Mouse (Mus musculus) kidney, embryonic 16.5 days (tissue): ENCODE measurements around the gene Slc39a12. TPM values are rescaled to one million over a fixed set of nuclear protein-coding genes. Genes with fewer than 3 reads are reported as not detected.

Source experiments
- ATAC-seq: fragments of 200-750 bp; cut with Nextera tagmentation; 2 replicates; pipeline ENCODE4 v1.8.0; 2017; ENCODE audit warnings: moderate TSS enrichment; ENCODE audit not compliant: low FRiP score, low TSS enrichment
- H3K27ac ChIP-seq: fragments of 300-500 bp; sonication (generic); 2 replicates; pipeline ENCODE4 v1.5.1; 2014; ENCODE audit warnings: low read length
- H3K27me3 ChIP-seq: fragments of 300-500 bp; sonication (generic); 2 replicates; pipeline ENCODE4 v1.6.1; 2014; ENCODE audit warnings: low read length, control low read depth, mixed read lengths; ENCODE audit not compliant: insufficient read depth
- H3K36me3 ChIP-seq: fragments of 300-500 bp; sonication (generic); 2 replicates; pipeline ENCODE4 v1.6.1; 2014; ENCODE audit warnings: low read length, control low read depth, mixed read lengths; ENCODE audit not compliant: insufficient read depth
- H3K4me1 ChIP-seq: fragments of 300-500 bp; sonication (generic); 2 replicates; pipeline ENCODE4 v1.6.1; 2014; ENCODE audit warnings: low read length, control low read depth, mixed read lengths; ENCODE audit not compliant: insufficient read depth
- H3K4me2 ChIP-seq: fragments of 300-500 bp; sonication (generic); replicated peaks from 2 replicates; pipeline ENCODE4 v1.6.1; 2014; ENCODE audit warnings: low read depth, low read length
- H3K4me3 ChIP-seq: fragments of 300-500 bp; sonication (generic); 2 replicates; pipeline ENCODE4 v1.5.1; 2014; ENCODE audit warnings: mild to moderate bottlenecking, low read length
- H3K9ac ChIP-seq: fragments of 300-500 bp; sonication (generic); replicated peaks from 2 replicates; pipeline ENCODE4 v1.6.1; 2014; ENCODE audit warnings: low read length
- H3K9me3 ChIP-seq: fragments of 300-500 bp; sonication (generic); 2 replicates; pipeline ENCODE4 v1.6.1; 2016; ENCODE audit warnings: low read length, control low read depth
- WGBS: fragments of 180-500 bp; shearing (Covaris S2); extraction: QIAGEN DNeasy Blood & Tissue Kit; methylation state at CpG from one replicate; pipeline ENCODE4 v1.1.7; 2014; 5-methylcytosine and 5-hydroxymethylcytosine counted together
- polyA plus RNA-seq: library from polyadenylated mRNA; unstranded; fragments of >200 nt; fragmentation: Nextera tagmentation; extraction: Ambion mirVana; gene quantifications from 2 replicates; pipeline ENCODE4 v1.2.1, GENCODE M21; 2015

The Slc39a12 gene
- not detected in 2 replicates for polyA plus RNA-seq

DNA sequence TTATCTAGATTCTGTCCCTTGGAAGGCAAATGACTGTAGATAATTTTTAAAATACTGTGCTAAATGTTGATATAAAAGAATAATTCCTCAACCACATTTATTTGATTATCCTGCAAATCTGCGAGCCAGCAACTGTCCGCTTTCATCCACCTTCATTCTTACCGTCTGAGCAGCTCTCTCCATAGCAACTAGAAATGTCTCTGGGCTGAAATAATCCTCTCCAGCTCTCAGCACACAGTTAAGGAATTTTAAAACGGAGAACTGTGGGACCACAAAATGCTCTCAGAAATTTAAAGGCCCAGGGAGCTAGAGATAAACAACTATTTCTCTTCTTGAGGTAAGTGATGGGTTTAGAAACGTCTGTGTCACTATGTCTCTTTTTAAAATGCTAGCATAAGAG is at the start of gene Slc39a12:
Slc39a12 (plus strand) TSS at position 155 of the 400 bp plus-strand sequence.
- no peak within 1 kb of the TSS for H3K9ac ChIP-seq
- no peak for ATAC-seq
- no peak within 1 kb of the TSS for H3K27ac ChIP-seq
- H3K4me1 ChIP-seq = no peaks in the 10 kb centered on the region
- no peaks in the 10 kb centered on the region for H3K36me3 ChIP-seq
- no peak within 1 kb of the TSS for H3K4me3 ChIP-seq
- H3K9me3 ChIP-seq = no peaks in the 10 kb centered on the region
- 54% methylated on average over 5 of the region's 5 CpGs for WGBS
- no peak within 1 kb of the TSS for H3K4me2 ChIP-seq
- no peaks in the 10 kb centered on the region for H3K27me3 ChIP-seq

DNA sequence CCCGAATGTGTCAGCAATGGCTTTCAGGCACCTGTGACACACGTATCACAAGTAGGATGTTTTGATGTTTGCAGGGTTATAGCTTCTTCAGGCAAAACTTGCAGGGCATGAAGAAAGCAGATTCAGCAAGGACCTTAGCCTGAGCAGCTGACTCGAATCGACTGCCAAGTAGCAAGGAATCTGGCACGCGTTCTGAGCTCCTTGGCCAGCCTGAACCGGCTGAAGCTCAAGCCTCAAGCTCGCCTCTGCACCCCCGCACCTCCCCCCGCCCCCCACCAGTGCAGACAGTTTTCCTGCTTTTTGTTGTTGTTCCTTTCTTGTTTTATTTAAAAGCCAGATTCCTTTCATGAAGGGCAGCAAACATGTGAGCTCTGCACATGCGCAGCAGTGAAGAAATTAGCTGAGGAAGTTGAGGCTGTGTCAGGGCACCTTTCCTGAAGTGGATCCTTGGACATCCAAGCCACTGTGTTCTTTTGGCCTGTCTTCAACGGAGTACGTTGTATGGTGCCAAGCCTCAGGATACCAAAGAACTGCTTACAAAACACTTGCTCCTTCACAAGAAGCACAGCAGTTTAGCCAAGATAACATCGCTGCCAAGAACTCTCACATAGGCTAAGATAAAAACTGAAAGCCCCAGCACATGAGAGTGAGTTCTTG is 46.3 kb upstream of the Slc39a12 start:
- WGBS = 63% methylated on average over 14 of the region's 14 CpGs
- Histone ChIP-seq H3K4me3 (no peak overlapping the region), H3K9ac (no peak overlapping the region), H3K27ac (no peak overlapping the region; the same call in 1 of the 2 replicates), H3K9me3 (no peaks in the 10 kb centered on the region; the same call in 1 of the 2 replicates), H3K36me3 (no peaks in the 10 kb centered on the region), H3K4me1 (peaks cover 7% of the 10 kb centered on the region), H3K27me3 (no peaks in the 10 kb centered on the region), H3K4me2 (0 out of 2 replicates have a peak overlapping the region, but pooled peaks have one; percentile 13)
- ATAC-seq = peak; percentile 90; the same call in 1 of the 2 replicates

DNA sequence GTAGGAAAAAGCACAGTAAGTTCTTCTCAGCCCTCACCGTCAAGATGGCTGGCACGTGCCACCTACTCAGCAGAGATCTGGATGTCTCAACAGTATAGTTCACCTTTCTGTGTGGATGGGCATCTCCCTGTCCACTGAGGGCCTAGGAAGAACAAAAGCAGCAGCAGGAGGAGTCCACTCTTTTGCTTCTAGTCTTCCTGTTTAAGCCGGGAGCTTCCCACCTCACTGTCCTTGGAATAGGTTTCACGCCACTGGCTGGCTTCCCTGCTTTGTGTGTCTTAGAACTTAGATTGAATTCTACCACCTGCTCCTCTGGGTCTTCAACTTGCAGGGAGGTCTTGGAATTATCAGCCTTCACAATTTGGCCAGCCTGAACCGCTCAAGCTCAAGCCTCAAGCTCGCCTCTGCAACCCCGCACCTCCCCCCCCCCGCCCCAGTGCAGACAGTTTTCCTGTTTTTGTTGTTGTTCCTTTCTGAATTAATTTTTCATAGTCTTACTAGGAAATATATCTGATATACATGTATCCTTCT is 45.7 kb upstream of the Slc39a12 start:
- Histone ChIP-seq H3K36me3 (no peaks in the 10 kb centered on the region), H3K4me2 (no peak overlapping the region), H3K9ac (no peak overlapping the region), H3K9me3 (no peaks in the 10 kb centered on the region; the same call in 1 of the 2 replicates), H3K27ac (no peak overlapping the region; the same call in 1 of the 2 replicates), H3K4me1 (peaks cover 7% of the 10 kb centered on the region), H3K27me3 (no peaks in the 10 kb centered on the region), H3K4me3 (no peak overlapping the region)
- ATAC-seq = no peak; the same call in 1 of the 2 replicates
- 76% methylated on average over 7 of the region's 8 CpGs for WGBS

DNA sequence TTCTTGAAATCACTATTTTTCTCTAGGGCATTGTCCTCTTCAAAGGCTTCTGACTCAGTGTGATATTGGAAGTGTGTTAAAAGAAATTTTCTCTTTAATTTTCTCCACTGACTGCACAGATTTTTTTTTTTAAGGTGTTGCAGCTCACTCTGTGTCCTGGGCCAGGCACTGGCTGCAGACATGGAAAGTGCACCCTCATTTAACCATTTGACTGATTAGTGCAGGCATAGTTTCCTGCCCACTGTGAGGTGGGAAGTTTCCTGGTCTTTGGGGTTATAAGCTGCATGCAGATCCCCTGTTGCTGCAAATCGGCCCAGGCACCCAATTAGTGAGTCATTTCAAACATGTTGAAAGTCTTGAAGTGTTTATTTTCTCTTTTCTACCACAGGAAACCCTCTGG is 740 bp downstream of the Slc39a12 start:
- no peak overlapping the region for H3K27ac ChIP-seq
- no peak overlapping the region for H3K9ac ChIP-seq
- 9% methylated on average over 1 of the region's 1 CpGs for WGBS
- no peaks in the 10 kb centered on the region for H3K27me3 ChIP-seq
- no peaks in the 10 kb centered on the region for H3K9me3 ChIP-seq
- H3K36me3 ChIP-seq = no peaks in the 10 kb centered on the region
- no peak for ATAC-seq
- no peaks in the 10 kb centered on the region for H3K4me1 ChIP-seq
- no peak overlapping the region for H3K4me3 ChIP-seq
- no peak overlapping the region for H3K4me2 ChIP-seq

DNA sequence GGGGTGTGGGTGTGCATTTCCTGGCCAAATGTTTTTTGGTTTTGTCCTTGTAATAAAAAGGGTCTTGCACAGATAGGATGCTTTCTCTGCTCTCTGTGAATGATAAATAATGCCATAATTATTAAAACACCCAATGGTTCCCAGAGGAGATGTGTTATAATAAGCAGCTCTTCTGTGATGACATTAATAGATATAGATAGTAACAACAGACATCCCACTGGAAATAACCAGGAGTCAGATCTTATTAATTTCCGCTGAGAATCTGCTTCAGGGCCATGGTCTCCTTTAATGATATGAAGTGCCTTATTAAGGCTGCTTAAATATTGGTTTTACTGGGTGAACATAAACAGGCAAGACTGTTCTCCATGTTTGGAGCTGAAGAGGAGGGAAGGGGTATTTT is 2.8 kb downstream of the Slc39a12 start:
- no peak overlapping the region for H3K4me3 ChIP-seq
- 83% methylated on average over 1 of the region's 1 CpGs for WGBS
- no peak for ATAC-seq
- H3K27ac ChIP-seq = no peak overlapping the region
- H3K9me3 ChIP-seq = no peaks in the 10 kb centered on the region
- no peak overlapping the region for H3K9ac ChIP-seq
- H3K36me3 ChIP-seq = no peaks in the 10 kb centered on the region
- H3K4me1 ChIP-seq = no peaks in the 10 kb centered on the region
- H3K27me3 ChIP-seq = no peaks in the 10 kb centered on the region
- H3K4me2 ChIP-seq = no peak overlapping the region

DNA sequence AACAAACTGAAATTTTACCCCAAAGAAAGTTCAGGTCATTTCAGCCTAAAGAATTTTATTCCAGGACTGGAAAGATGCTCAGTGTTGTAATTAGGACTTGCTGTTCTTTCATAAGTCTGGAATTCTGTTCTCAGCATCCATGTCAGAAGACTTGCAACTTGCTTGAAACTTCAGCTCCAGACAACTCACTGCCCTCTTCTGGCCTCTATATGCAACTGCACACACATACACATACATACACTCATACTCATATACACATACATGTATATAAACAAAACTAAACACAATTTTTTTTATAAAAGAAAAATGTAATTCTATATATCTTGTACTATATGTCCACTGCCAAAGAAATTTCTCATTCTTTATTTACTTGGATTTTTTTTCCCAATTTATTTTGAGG is 14.9 kb downstream of the Slc39a12 start:
- H3K4me1 ChIP-seq = no peaks in the 10 kb centered on the region

DNA sequence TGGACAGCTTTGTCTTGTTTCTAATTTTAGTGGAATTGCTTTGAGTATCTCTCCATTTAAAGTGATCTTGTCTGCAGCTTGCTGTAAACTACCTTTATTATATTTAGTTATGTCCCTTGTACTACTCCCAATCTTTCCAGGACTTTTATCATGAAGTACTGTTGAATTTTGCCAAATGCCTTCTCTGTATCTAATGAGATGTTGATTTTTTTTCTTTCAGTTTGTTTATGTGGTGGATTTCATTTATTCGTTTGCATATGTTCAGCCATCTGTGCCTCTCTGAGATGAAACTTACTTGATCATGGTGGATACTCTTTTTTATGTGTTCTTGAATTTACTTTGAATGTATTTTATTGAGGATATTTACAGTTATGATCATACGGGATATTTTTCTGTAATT is 40.9 kb downstream of the Slc39a12 start:
- H3K4me1 ChIP-seq = no peaks in the 10 kb centered on the region
- H3K36me3 ChIP-seq = no peaks in the 10 kb centered on the region
- H3K27me3 ChIP-seq = no peaks in the 10 kb centered on the region
- no peak for ATAC-seq
- H3K9ac ChIP-seq = no peak overlapping the region
- no peaks in the 10 kb centered on the region for H3K9me3 ChIP-seq
- 94% methylated on average over 2 of the region's 2 CpGs for WGBS
- no peak overlapping the region for H3K4me2 ChIP-seq
- no peak overlapping the region for H3K4me3 ChIP-seq
- no peak overlapping the region for H3K27ac ChIP-seq

More for the DNA sequence above, 14.9 kb downstream of the Slc39a12 start:
- Histone ChIP-seq H3K4me3 (no peak overlapping the region), H3K36me3 (no peaks in the 10 kb centered on the region), H3K9me3 (no peaks in the 10 kb centered on the region), H3K9ac (no peak overlapping the region), H3K4me2 (no peak overlapping the region), H3K27ac (no peak overlapping the region), H3K27me3 (no peaks in the 10 kb centered on the region)
- ATAC-seq = no peak

DNA sequence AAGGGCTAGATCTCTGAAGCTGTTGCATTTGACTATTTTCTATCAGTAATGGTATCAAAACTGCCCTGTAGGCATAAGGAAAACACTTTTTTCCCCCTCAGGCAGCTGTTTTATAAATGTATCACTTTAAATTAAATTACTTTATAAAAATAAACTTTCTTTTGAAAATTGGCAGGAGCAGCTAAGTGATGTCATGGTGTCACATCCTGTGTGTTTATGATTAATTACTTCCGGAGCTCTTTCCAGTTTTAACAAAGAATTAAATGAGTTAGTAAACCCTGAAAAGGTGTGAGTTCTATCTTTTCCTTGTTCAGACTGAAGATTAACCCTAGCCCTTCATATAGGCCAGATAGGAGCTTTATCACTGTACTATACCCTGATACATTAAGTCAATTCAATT is 59.2 kb downstream of the Slc39a12 start:
- Histone ChIP-seq H3K27ac (no peak overlapping the region), H3K36me3 (no peaks in the 10 kb centered on the region), H3K4me1 (no peaks in the 10 kb centered on the region), H3K4me2 (no peak overlapping the region), H3K27me3 (no peaks in the 10 kb centered on the region), H3K9me3 (no peaks in the 10 kb centered on the region; the same call in 1 of the 2 replicates), H3K4me3 (no peak overlapping the region), H3K9ac (no peak overlapping the region)
- WGBS = 52% methylated on average over 1 of the region's 1 CpGs
- ATAC-seq = no peak

DNA sequence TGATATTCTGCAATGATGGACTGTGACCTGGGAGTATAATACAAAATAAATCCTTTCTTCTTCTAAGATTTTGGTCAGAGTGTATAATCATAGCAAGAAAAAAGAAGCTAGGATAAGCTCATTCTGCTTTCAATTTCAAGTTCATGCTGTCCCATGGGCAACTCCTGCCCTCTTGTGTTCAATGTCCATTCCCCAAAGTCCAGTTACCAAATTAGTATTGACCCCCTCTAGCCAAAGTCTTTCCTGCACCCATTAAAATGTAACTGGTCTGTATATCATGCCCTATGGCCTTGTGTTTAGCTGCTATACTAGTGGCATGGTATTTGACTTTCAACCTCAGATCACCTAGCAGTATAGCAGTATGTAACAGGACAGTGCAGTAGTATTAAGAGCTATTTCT is 62.8 kb downstream of the Slc39a12 start:
- ATAC-seq = no peak
- Histone ChIP-seq H3K4me3 (no peak overlapping the region), H3K27me3 (no peaks in the 10 kb centered on the region), H3K4me2 (no peak overlapping the region), H3K9ac (no peak overlapping the region), H3K9me3 (no peaks in the 10 kb centered on the region; the same call in 1 of the 2 replicates), H3K36me3 (no peaks in the 10 kb centered on the region), H3K27ac (no peak overlapping the region), H3K4me1 (0 out of 2 replicates have a peak, but pooled peaks cover 3% of the 10 kb centered on the region)

DNA sequence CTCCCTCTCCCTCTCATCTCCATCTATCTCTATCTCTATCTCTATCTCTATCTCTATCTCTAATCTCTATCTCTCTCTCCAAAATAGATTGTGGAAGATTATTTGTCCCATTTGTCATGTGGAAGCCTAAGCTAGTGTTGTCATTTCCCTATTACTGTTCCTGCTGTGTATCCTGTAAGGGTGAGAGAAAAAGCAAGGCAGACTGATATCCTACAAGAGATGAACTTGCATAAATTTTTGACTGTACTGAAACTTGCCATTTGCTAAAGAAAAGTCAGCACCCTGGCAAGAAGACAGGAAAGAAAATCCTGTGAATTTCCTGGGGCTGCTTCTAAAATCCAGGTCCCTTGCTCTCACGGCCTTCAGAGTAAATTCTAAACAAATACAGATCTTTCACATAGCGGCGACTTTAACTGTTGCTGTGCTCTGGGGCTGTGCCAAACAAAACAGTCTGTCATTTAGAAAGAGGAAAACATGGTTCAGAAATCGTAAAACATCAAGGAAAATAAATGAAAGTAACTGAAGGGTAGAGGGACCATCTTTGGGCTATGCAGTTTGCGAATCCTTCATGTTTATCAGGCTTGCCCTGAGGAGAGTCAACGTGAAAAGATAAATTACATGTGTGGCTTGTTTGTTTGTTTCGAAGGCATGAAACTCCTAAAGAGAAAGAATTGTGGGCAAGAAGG is 67.0 kb downstream of the Slc39a12 start:
- ATAC-seq = peak; percentile 65
- Histone ChIP-seq H3K4me2 (no peak overlapping the region), H3K4me3 (no peak overlapping the region), H3K4me1 (0 out of 2 replicates have a peak, but pooled peaks cover 3% of the 10 kb centered on the region), H3K27me3 (no peaks in the 10 kb centered on the region), H3K9me3 (no peaks in the 10 kb centered on the region), H3K36me3 (no peaks in the 10 kb centered on the region), H3K27ac (peak overlapping the region; percentile 14; the same call in 1 of the 2 replicates), H3K9ac (no peak overlapping the region)
- 35% methylated on average over 7 of the region's 7 CpGs for WGBS
